Mouse (Mus musculus) neural tube, embryonic 15.5 days (tissue): ENCODE measurements at regions not wholly inside any gene's neighbourhood (a gene's known extent, or its start where the extent isn't known, plus 50 kb on each side); places are given as distances from the start of the nearest gene placed in this dataset.

ENCODE experiments used
- ATAC-seq: fragments of 200-750 bp; cut with Nextera tagmentation; 2 replicates; pipeline ENCODE4 v1.8.0; 2017; ENCODE audit warnings: mild to moderate bottlenecking, moderate TSS enrichment, moderate library complexity; ENCODE audit not compliant: low FRiP score
- H3K27ac ChIP-seq: fragments of 300-500 bp; sonication (generic); replicated peaks from 2 replicates; pipeline ENCODE4 v1.5.1; 2015; ENCODE audit warnings: mild to moderate bottlenecking, inconsistent platforms
- H3K27me3 ChIP-seq: fragments of 300-500 bp; sonication (generic); replicated peaks from 2 replicates; pipeline ENCODE4 v1.6.1; 2015; ENCODE audit warnings: inconsistent platforms
- H3K36me3 ChIP-seq: fragments of 300-500 bp; sonication (generic); 2 replicates; pipeline ENCODE4 v1.6.1; 2015; ENCODE audit warnings: inconsistent platforms
- H3K4me1 ChIP-seq: fragments of 300-500 bp; sonication (generic); 2 replicates; pipeline ENCODE4 v1.6.1; 2015; ENCODE audit warnings: inconsistent platforms
- H3K4me2 ChIP-seq: fragments of 300-500 bp; sonication (generic); 2 replicates; pipeline ENCODE4 v1.6.1; 2015; ENCODE audit warnings: inconsistent platforms, mild to moderate bottlenecking, moderate library complexity
- H3K4me3 ChIP-seq: fragments of 300-500 bp; sonication (generic); replicated peaks from 2 replicates; pipeline ENCODE4 v1.5.1; 2015; ENCODE audit warnings: mild to moderate bottlenecking, inconsistent platforms
- H3K9ac ChIP-seq: fragments of 300-500 bp; sonication (generic); replicated peaks from 2 replicates; pipeline ENCODE4 v1.6.1; 2015; ENCODE audit warnings: mild to moderate bottlenecking, inconsistent platforms
- H3K9me3 ChIP-seq: fragments of 300-500 bp; sonication (generic); replicated peaks from 2 replicates; pipeline ENCODE4 v1.6.1; 2016; ENCODE audit warnings: inconsistent platforms
- WGBS: fragments of 180-500 bp; shearing (Covaris S2); methylation state at CpG from one replicate; pipeline ENCODE4 v1.1.7; 2015; ENCODE audit warnings: mixed read lengths; 5-methylcytosine and 5-hydroxymethylcytosine counted together

- Histone ChIP-seq H3K4me3 (no peak overlapping the region), H3K4me2 (no peak overlapping the region), H3K4me1 (no peaks in the 10 kb centered on the region), H3K9ac (no peak overlapping the region), H3K27me3 (no peaks in the 10 kb centered on the region), H3K36me3 (no peaks in the 10 kb centered on the region), H3K9me3 (no peaks in the 10 kb centered on the region), H3K27ac (no peak overlapping the region)
- no peak for ATAC-seq
- 64% methylated on average over 3 of the region's 3 CpGs for WGBS
These were observed 56.3 kb upstream of the Kcnk2 start for GRCm38 (mm10) chr1:189458421-189458820.
